Mouse (Mus musculus) heart, adult 2 months (tissue): ENCODE measurements at regions not wholly inside any gene's neighbourhood (a gene's known extent, or its start where the extent isn't known, plus 50 kb on each side); places are given as distances from the start of the nearest gene placed in this dataset.

Experiments used
- DNase-seq, 2 experiments: peaks; one replicate each; pipeline ENCODE4 v3.0.0; 2021
- H3K27ac ChIP-seq: fragments of 200-600 bp; 2 replicates; pipeline ENCODE4 v1.8.1; 2022
- H3K27me3 ChIP-seq: fragments of 200-500 bp; 2 replicates; pipeline ENCODE4 v1.6.1; 2012; ENCODE audit warnings: mild to moderate bottlenecking, low read length, inconsistent platforms, mixed read lengths; ENCODE audit not compliant: control insufficient read depth, insufficient read depth
- H3K36me3 ChIP-seq: fragments of 200-500 bp; 2 replicates; pipeline ENCODE4 v1.6.1; 2012; ENCODE audit warnings: low read length, inconsistent platforms; ENCODE audit not compliant: control insufficient read depth, insufficient read depth
- H3K4me1 ChIP-seq: fragments of 200-500 bp; 2 replicates; pipeline ENCODE4 v1.6.1; 2011; ENCODE audit warnings: low read length; ENCODE audit not compliant: control insufficient read depth, insufficient read depth
- H3K4me3 ChIP-seq: fragments of 200-600 bp; 2 replicates; pipeline ENCODE4 v1.8.1; 2022
- H3K79me2 ChIP-seq: fragments of 200-500 bp; replicated peaks from 2 replicates; pipeline ENCODE4 v1.6.1; 2012; ENCODE audit warnings: mild to moderate bottlenecking, inconsistent platforms, low read length, moderate library complexity, mixed read lengths; ENCODE audit not compliant: control insufficient read depth, insufficient read depth
- H3K9ac ChIP-seq: fragments of 200-500 bp; 2 replicates; pipeline ENCODE4 v1.6.1; 2012; ENCODE audit warnings: low read depth, mild to moderate bottlenecking, control low read depth, inconsistent platforms, low read length, mixed read lengths
- CTCF ChIP-seq: fragments of 200-600 bp; IDR thresholded peaks from 2 replicates; pipeline ENCODE4 v1.8.1; 2022; ENCODE audit warnings: antibody characterized with exemption, mild to moderate bottlenecking, moderate library complexity
- EP300 ChIP-seq: fragments of 200-500 bp; IDR thresholded peaks from 2 replicates; pipeline ENCODE4 v1.6.1; 2011; ENCODE audit warnings: low read depth, low read length, control low read depth; ENCODE audit not compliant: insufficient read depth
- POLR2A ChIP-seq: fragments of 200-500 bp; IDR thresholded peaks from 2 replicates; pipeline ENCODE4 v1.6.1; 2011; ENCODE audit warnings: mild to moderate bottlenecking, low read depth, low read length, control low read depth; ENCODE audit not compliant: insufficient read depth
- WGBS: fragments of 180-500 bp; shearing (Covaris S2); methylation state at CpG from one replicate; pipeline ENCODE4 v1.1.7; 2018; 5-methylcytosine and 5-hydroxymethylcytosine counted together
- intact Hi-C: fragments of 180-260 bp; cut with DNase I; formaldehyde crosslinking; loops from one replicate; pipeline ENCODE4 v1.15.1; 2025

GRCm38 (mm10) chr5:12024705-12025383 lies 107.0 kb downstream of the 4933402N22Rik start:
- H3K9ac ChIP-seq: no peak overlapping the region
- TF ChIP-seq POLR2A (no peak), CTCF (no peak), EP300 (no peak)
- intact Hi-C loops: no loop called here
- no peak for DNase-seq
- no peak overlapping the region for H3K4me3 ChIP-seq
- no peaks in the 10 kb centered on the region for H3K79me2 ChIP-seq
- no peaks in the 10 kb centered on the region for H3K27me3 ChIP-seq
- no peaks in the 10 kb centered on the region for H3K36me3 ChIP-seq
- H3K4me1 ChIP-seq: no peaks in the 10 kb centered on the region
- no peak overlapping the region for H3K27ac ChIP-seq

DNA sequence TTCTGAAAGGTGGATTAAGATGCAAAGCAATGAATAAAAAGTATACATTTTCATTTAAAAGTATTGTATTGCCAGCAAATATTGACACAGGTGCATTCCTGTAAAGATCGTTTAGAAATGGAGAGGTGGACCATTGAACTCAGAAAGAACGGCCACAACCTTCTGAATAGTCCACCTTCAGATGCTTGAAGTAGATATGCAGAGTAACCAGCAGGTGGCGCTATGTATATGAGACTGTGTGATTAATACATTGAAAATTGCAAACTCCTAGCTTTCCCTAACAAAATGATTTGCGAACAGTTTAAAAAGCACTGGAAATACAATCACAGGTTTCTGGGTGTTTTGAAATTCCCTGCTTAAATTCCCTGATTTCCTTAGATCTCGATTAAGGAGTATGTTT lies 112.2 kb downstream of the 4933402N22Rik start:
- intact Hi-C loops: loop anchor here (2.0 to 5.0 kb wide), 3 partner anchors 353 to 527 kb away; partner anchors contain the start of gene Sema3d
- no peak for DNase-seq
- H3K4me3 ChIP-seq: no peak overlapping the region

GRCm38 (mm10) chr5:12049806-12050205 lies 132.0 kb downstream of the 4933402N22Rik start:
- no peak overlapping the region for H3K9ac ChIP-seq
- DNase-seq: no peak
- no peaks in the 10 kb centered on the region for H3K27me3 ChIP-seq
- H3K36me3 ChIP-seq: no peaks in the 10 kb centered on the region
- no peak overlapping the region for H3K4me3 ChIP-seq
- H3K79me2 ChIP-seq: no peaks in the 10 kb centered on the region
- no peak for TF ChIP-seq CTCF
- no peak for TF ChIP-seq EP300
- no peak for TF ChIP-seq POLR2A
- H3K4me1 ChIP-seq: no peaks in the 10 kb centered on the region
- no peak overlapping the region for H3K27ac ChIP-seq
- intact Hi-C loops: no loop called here
- WGBS: 81% methylated on average over 1 of the region's 1 CpGs

More for the DNA sequence above, 112.2 kb downstream of the 4933402N22Rik start:
- TF ChIP-seq CTCF (peak; percentile 93), POLR2A (no peak)
- no peaks in the 10 kb centered on the region for H3K4me1 ChIP-seq
- no peaks in the 10 kb centered on the region for H3K79me2 ChIP-seq
- H3K9ac ChIP-seq: no peak overlapping the region
- H3K27me3 ChIP-seq: no peaks in the 10 kb centered on the region
- WGBS: 11% methylated on average over 5 of the region's 5 CpGs
- H3K36me3 ChIP-seq: no peaks in the 10 kb centered on the region
- no peak overlapping the region for H3K27ac ChIP-seq

DNA sequence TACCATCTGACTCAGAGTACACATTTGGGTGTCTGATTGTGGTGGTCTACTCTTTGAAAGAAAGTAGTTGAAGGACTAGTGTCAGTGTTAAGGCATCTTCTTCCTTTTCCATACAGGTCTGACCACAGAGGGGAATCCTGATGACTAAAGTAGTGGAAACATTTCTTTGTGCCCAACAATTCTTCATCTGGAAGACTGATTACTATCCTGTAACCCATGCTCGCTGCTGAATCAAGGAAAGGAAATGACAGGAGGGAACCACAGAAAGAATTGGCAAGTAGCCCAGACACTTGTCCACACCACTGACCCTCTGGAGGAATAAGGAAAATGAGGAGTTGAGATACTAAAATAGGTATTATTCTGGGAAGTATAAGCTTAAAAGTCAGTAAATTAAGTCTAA lies 162.3 kb downstream of the 4933402N22Rik start:
- intact Hi-C loops: no loop called here
- H3K4me1 ChIP-seq: no peaks in the 10 kb centered on the region
- DNase-seq: no peak

DNA sequence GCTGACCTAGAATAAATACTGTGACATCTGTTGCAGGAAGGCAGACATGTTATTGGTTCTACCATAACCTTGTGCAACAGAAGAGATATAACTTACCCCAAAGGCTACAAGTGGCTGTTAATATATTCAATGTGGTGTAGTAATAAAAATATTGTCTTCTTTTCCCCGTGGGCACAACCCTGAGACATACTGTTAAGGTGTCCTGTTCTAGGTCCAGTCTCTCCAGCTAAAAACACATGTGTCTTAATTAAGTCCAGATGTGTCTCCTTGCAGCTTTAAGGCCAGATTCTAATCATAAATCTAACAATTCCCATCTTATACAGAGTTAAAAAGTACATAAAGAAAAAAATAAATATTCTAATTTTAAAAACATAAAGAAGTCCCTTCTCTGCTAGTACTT lies 175.8 kb downstream of the 4933402N22Rik start:
- no peak for DNase-seq
- Histone ChIP-seq H3K27me3 (no peaks in the 10 kb centered on the region), H3K4me1 (no peaks in the 10 kb centered on the region), H3K79me2 (no peaks in the 10 kb centered on the region), H3K27ac (no peak overlapping the region), H3K4me3 (no peak overlapping the region), H3K36me3 (no peaks in the 10 kb centered on the region), H3K9ac (no peak overlapping the region)
- intact Hi-C loops: no loop called here
- 67% methylated on average over 1 of the region's 1 CpGs for WGBS
- TF ChIP-seq CTCF: no peak
- TF ChIP-seq POLR2A: no peak
- TF ChIP-seq EP300: no peak

More for the DNA sequence above, 162.3 kb downstream of the 4933402N22Rik start:
- Histone ChIP-seq H3K36me3 (no peaks in the 10 kb centered on the region), H3K27me3 (no peaks in the 10 kb centered on the region), H3K4me3 (no peak overlapping the region), H3K79me2 (no peaks in the 10 kb centered on the region), H3K27ac (no peak overlapping the region), H3K9ac (no peak overlapping the region)
- WGBS: 7% methylated on average over 1 of the region's 1 CpGs
- no peak for TF ChIP-seq CTCF
- TF ChIP-seq POLR2A: no peak
- no peak for TF ChIP-seq EP300

GRCm38 (mm10) chr5:12116587-12117354 lies 198.9 kb downstream of the 4933402N22Rik start:
- 62% methylated on average over 5 of the region's 5 CpGs for WGBS
- DNase-seq: no peak
- no peaks in the 10 kb centered on the region for H3K4me1 ChIP-seq
- no peaks in the 10 kb centered on the region for H3K79me2 ChIP-seq
- no peaks in the 10 kb centered on the region for H3K36me3 ChIP-seq
- H3K27ac ChIP-seq: no peak overlapping the region
- H3K4me3 ChIP-seq: no peak overlapping the region
- no peaks in the 10 kb centered on the region for H3K27me3 ChIP-seq
- no peak overlapping the region for H3K9ac ChIP-seq
- intact Hi-C loops: no loop called here
- TF ChIP-seq CTCF (no peak), EP300 (no peak), POLR2A (no peak)
